Mouse (Mus musculus) adrenal gland, postnatal 25 days (tissue): ENCODE results near the gene Fat4. TPM values are rescaled to one million over a fixed set of nuclear protein-coding genes. Genes with fewer than 3 reads are reported as not detected.

Source experiments
- DNase-seq: peaks from one replicate; pipeline ENCODE4 v3.0.0; 2021; ENCODE audit warnings: mixed read lengths
- total RNA-seq: library from RNA; stranded (reverse); gene quantifications from 2 replicates; pipeline ENCODE4 v1.2.3, GENCODE M21; 2021

Fat4 gene
- total RNA-seq, 1 experiment from 2014 or later = 39.6 TPM

DNA sequence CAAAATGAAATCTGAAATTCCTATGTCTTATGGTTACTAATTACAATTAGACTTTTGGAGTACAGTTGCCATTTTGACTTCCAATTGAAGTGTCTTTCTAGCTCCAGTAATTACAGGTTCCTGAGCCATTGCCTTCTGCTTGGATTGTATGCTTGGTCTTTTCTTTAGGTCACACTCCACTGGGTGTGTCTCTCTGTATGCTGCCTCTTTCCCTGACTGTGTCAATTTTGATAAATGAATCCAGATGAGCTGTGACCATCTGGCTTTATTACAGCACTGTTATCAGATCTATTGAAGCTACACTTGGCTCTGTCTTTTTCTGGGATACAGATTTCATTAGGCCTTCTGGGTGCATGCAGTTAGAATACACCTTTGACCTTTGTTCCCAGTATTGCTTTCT lies 80.7 kb downstream of the Fat4 start:
- no peak for DNase-seq

DNA sequence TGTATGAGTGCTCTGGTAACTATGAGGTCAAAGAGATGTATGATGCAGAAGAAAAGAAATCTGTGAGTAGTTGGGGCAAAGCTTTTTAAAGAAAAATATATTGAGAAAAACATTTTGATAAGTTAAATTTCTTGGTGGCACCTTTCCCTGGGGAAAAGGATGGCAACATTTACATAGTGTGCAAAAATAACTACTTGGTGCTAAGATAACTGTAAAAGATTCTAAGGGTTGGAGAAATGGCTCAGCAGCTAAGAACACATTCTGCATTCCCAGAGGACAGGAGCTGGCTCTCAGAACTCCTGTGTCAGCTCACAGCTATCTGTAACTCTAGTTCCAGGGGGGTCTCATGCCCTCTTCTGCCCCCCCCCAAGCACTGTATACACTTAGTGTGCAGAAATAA lies 99.6 kb downstream of the Fat4 start:
- DNase-seq = no peak

DNA sequence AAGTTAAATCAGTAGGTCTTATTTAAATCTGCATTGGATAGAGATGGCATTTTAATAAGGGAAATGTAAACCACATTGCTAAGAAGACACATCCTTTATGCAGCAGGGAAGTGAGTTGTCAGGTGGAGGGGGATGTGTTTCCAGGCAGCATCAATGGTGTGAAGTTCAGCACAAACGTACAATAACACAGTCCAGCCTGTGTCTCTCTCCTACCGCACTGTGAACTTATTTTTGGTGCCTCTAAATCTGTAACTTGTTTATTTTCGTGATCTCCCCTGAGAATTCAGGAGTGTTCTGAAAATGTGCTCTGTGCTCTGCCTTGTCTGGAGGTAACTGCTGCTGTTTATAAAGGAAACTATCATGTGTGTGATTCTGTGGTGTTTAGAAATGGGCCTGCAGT lies 102.4 kb downstream of the Fat4 start:
- DNase-seq = no peak

DNA sequence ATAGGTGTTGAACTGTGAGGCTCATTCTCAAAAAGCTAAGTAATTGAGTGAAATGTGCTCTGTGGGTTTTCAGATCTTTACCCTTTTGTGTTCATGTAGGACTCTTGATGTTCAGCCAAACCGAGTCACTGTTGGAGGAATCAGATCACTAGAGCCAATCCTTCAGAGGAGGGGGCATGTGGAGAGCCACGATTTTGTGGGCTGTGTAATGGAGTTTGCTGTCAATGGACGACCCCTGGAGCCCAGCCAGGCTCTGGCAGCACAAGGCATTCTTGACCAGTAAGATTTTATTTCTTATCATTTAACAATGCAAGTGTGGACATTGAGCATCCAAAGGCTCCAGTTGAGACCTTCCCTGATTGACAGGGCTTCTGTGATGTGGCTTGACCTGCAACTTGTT lies 113.3 kb downstream of the Fat4 start:
- DNase-seq = no peak

DNA sequence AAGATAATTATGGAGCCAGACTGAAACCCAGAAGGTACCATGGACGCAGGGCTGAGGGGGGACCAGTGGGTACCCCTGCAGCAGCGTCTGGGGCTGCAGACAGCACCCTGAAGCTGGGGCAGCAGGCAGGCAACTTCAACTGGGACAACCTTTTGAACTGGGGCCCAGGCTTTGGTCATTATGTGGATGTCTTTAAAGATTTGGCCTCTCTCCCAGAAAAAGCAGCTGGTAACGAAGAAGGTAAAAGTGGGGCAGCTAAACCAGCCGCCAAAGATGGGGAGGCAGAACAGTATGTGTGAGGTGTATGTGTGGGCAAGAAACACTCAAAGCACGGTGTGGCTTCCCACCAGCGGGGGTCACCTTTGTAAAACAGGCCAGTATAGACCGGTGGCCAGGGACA lies 123.8 kb downstream of the Fat4 start:
- no peak for DNase-seq

DNA sequence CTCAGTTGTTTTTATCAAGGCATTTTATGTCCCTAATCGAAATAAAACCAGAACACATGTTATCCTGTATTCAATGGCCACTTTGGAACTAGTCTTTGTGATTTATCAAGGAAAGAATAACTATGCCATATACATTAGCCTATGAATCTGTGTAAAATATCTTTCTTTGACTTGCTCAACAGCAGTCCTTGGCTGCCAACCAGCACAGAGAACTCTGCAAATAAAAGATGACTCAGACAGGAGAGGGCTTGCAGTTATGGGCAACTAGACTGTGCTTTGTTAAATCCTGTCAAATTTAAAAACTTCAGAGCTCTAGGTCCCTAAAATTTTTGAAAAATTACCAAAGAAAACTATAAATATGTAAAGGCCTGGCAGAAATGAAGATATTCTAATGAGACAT lies 130.9 kb downstream of the Fat4 start:
- peak; percentile 15 for DNase-seq

DNA sequence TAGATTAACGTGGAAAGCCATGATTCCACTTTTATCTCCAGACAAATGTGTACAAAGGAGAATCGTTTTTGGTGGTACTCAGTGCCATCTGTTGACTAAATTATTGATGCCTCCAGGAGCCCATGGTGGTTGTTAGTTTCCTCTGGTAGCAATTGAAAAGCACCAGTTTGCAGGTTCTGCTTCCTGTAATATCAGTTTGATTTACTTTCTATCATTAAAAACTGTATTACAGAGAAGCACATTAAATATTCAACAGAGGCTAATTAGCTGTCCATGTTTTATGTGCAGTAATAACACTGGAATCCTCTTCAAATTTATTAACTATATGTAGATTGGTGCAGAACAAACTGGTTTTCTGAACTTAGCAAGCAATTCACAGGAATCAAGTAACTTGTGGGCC lies 149.4 kb downstream of the Fat4 start:
- no peak for DNase-seq

DNA sequence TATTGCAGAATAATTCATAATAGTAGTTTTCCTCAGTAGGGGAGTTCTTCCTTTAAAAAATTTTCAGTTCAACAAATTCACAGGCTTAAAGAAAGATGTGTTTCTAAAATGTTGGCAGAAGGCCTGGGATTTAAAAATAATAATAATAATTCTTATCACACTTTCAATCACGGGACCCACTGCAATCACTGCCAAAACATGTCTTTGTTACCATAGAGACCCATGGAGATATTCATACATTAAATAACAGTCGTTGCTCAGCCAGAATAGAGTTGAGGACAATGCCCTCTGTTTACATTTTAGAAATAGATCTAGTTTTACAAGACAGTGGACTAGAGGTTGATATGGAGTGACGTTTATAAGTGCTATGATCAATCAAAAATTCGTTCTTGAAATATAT lies 159.7 kb downstream of the Fat4 start:
- no peak for DNase-seq

DNA sequence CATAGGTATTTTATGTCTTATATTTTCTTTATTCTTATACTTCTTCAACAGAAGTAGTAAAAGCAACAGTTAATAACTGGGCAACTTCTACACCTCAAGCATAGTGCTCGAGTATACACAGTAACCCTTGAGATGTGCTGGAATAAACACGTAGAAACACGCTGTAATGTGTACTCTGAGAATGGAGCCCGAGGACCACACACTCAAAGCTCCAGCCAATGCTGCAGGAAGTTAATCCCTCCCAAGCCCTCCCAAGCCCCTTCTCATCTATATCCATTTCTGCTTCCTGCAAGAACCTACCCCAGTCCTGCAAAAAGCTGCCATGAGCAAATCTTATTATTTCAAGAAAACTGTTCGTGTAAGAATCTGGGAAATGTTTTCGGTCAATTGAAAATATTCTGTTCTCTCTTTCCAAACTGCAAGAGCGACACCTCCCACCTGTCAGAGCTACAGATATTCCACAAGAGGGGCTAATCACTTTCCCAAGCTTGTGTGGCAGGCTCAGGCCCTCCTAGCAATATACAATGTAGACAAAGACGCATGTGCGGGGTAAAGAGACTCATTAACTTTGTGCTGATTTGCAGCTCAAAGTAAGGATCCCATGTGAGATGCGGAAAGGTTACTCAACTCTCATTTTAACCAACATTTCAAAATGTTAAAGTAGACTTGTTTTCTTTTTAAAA lies 161.0 kb downstream of the Fat4 start:
- DNase-seq = no peak

DNA sequence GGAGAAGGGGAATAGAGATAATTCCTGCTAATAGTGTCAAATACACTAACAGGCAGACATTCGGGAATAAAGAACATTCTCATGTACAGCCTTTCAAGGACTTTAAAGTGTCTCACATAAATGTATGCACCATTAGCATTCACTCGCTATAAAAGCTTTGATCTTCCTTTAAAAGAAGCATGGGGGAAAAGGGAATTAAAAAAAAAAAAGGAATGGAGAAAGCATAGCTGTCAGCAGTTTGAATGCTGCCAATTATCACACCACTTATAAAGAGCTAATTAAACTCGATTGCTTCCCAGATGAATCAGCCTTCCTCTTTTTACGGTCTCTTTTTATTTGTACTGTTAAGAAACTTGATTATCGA lies 161.5 kb downstream of the Fat4 start:
- no peak for DNase-seq

DNA sequence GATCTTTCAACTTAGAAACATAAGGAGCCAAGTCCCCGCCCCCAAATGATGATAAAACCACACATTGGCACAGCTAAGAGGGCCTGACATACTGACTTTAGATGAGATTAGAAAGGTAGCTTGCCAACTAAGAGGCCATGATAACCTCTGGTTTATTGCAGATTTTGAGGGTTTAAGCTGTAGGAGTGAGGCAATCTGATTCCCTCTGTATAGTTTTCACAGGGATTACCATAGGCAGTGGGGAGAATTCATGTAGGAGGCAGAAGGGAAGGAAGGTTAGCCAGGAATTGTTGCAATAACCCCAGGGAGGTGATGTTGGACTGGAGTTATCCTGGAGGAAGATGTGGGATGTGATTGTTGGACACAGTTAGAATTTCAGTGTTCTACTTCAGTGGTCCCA lies 163.4 kb downstream of the Fat4 start:
- DNase-seq = no peak

DNA sequence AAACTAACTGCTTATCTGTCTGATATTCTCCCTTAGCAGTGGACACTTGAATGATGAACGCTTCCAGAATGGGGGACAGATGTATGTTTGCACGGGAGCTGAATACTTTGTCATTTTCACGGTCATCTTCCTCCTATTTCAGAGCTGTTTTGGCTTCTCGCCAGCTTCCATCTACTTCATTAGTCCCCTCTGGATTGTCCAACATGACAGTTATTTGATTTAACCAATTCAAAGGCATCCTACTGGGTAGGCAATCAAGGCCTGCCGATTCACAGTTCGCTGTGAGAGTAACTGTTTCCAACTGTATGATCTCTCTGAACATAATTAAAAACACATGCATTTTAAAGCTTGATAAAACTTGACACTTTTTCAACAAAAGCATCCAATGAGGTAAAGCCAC lies 166.3 kb downstream of the Fat4 start:
- no peak for DNase-seq
